Mouse (Mus musculus): ENCODE results near the gene Slc7a9. TPM values are rescaled to one million over a fixed set of nuclear protein-coding genes. Genes with fewer than 3 reads are reported as not detected.

Gene Slc7a9
- polyA plus RNA-seq, 1 experiment from 2014 or later, result 0.11 TPM

DNA sequence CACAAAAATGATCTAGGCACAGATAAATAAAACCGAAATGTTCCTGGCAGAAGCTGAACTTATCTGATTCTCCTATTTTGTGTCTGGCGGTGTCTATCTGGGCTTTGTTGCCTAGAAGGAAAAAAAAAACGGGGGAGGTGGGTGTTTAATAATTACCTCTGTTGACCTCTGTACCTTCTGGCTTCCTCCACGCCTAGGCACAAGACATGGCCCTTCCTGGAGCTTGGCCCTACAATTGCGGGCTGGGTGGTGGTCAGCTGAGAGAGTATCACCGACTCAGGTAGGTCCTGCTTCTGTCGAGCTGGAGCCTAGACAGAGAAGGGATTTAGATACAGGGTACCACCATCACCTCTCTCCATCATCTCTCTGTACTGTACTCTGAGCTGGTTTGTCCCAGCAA is 271 bp downstream of the Slc7a9 start:
- ATAC-seq, result no peak
- Histone ChIP-seq H3K9ac (replicated peaks; ENCODE audit: low read depth, low read length) (no peak overlapping the region), H3K9me3 (ENCODE audit: control insufficient read depth, low read length) (no peaks in the 10 kb centered on the region), H3K4me1 (replicated peaks; ENCODE audit: control insufficient read depth, insufficient read depth, low read length) (no peaks in the 10 kb centered on the region), H3K27me3 (replicated peaks; ENCODE audit: control insufficient read depth, insufficient read depth, low read length) (no peaks in the 10 kb centered on the region), H3K27ac (ENCODE audit: low read length) (no peak overlapping the region), H3K4me3 (replicated peaks; ENCODE audit: low read length) (no peak overlapping the region), H3K4me2 (ENCODE audit: low read length) (no peak overlapping the region), H3K36me3 (ENCODE audit: control insufficient read depth, insufficient read depth) (no peaks in the 10 kb centered on the region)
- 91% methylated on average over 7 of the region's 7 CpGs for WGBS

- Histone ChIP-seq H3K36me3 (ENCODE audit: control insufficient read depth, insufficient read depth) (no peaks in the 10 kb centered on the region), H3K4me2 (ENCODE audit: low read length) (no peak overlapping the region)
- 85% methylated on average over 4 of the region's 4 CpGs for WGBS
Observed at GRCm38 (mm10) chr7:35456091-35456814, 7.7 kb downstream of the Slc7a9 start.

GRCm38 (mm10) chr7:35460971-35461370 is 12.4 kb downstream of the Slc7a9 start:
- WGBS, result 84% methylated on average over 4 of the region's 4 CpGs
- Histone ChIP-seq H3K4me1 (replicated peaks; ENCODE audit: control insufficient read depth, insufficient read depth, low read length) (no peaks in the 10 kb centered on the region), H3K27me3 (replicated peaks; ENCODE audit: control insufficient read depth, insufficient read depth, low read length) (no peaks in the 10 kb centered on the region), H3K4me2 (ENCODE audit: low read length) (no peak overlapping the region), H3K4me3 (replicated peaks; ENCODE audit: low read length) (no peak overlapping the region), H3K27ac (ENCODE audit: low read length) (no peak overlapping the region), H3K9me3 (ENCODE audit: control insufficient read depth, low read length) (no peaks in the 10 kb centered on the region), H3K9ac (replicated peaks; ENCODE audit: low read depth, low read length) (no peak overlapping the region), H3K36me3 (ENCODE audit: control insufficient read depth, insufficient read depth) (no peaks in the 10 kb centered on the region)
- ATAC-seq, result no peak

More at GRCm38 (mm10) chr7:35456091-35456814, 7.7 kb downstream of the Slc7a9 start:
- Histone ChIP-seq H3K27ac (ENCODE audit: low read length) (no peak overlapping the region), H3K4me3 (replicated peaks; ENCODE audit: low read length) (no peak overlapping the region), H3K4me1 (replicated peaks; ENCODE audit: control insufficient read depth, insufficient read depth, low read length) (no peaks in the 10 kb centered on the region), H3K9me3 (ENCODE audit: control insufficient read depth, low read length) (no peaks in the 10 kb centered on the region), H3K9ac (replicated peaks; ENCODE audit: low read depth, low read length) (no peak overlapping the region), H3K27me3 (replicated peaks; ENCODE audit: control insufficient read depth, insufficient read depth, low read length) (no peaks in the 10 kb centered on the region)
- ATAC-seq, result no peak

DNA sequence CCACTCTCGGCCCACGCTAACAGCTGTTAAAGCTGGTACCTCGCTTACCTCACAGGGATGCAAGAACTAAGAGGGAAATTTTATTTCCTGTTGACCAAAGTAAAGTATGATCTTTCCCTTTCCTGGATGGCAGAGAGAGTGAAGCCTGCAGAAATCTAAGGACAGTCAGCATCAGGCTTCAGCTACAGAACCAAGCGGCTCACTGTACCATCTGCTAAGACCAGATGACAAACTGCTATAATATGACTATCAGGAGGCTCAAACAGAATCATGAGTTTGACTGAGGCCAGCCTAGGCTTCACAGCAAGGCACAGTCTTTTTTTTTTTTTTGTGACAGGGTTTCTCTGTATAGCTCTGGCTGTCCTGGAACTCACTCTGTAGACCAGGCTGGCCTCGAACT is 16.4 kb downstream of the Slc7a9 start:
- Histone ChIP-seq H3K9me3 (ENCODE audit: control insufficient read depth, low read length) (no peaks in the 10 kb centered on the region), H3K4me1 (replicated peaks; ENCODE audit: control insufficient read depth, insufficient read depth, low read length) (no peaks in the 10 kb centered on the region), H3K27me3 (replicated peaks; ENCODE audit: control insufficient read depth, insufficient read depth, low read length) (no peaks in the 10 kb centered on the region), H3K9ac (replicated peaks; ENCODE audit: low read depth, low read length) (no peak overlapping the region), H3K27ac (ENCODE audit: low read length) (no peak overlapping the region), H3K36me3 (ENCODE audit: control insufficient read depth, insufficient read depth) (no peaks in the 10 kb centered on the region), H3K4me2 (ENCODE audit: low read length) (no peak overlapping the region), H3K4me3 (replicated peaks; ENCODE audit: low read length) (no peak overlapping the region)
- 93% methylated on average over 5 of the region's 5 CpGs for WGBS
- ATAC-seq, result no peak

- Histone ChIP-seq H3K27ac (ENCODE audit: low read length) (no peak overlapping the region), H3K4me2 (ENCODE audit: low read length) (no peak overlapping the region), H3K36me3 (ENCODE audit: control insufficient read depth, insufficient read depth) (no peaks in the 10 kb centered on the region), H3K9ac (replicated peaks; ENCODE audit: low read depth, low read length) (no peak overlapping the region), H3K9me3 (ENCODE audit: control insufficient read depth, low read length) (no peaks in the 10 kb centered on the region), H3K4me3 (replicated peaks; ENCODE audit: low read length) (no peak overlapping the region), H3K4me1 (replicated peaks; ENCODE audit: control insufficient read depth, insufficient read depth, low read length) (no peaks in the 10 kb centered on the region), H3K27me3 (replicated peaks; ENCODE audit: control insufficient read depth, insufficient read depth, low read length) (no peaks in the 10 kb centered on the region)
- 67% methylated on average over 2 of the region's 2 CpGs for WGBS
- ATAC-seq, result no peak
Observed at GRCm38 (mm10) chr7:35467856-35468255, 19.3 kb downstream of the Slc7a9 start.

DNA sequence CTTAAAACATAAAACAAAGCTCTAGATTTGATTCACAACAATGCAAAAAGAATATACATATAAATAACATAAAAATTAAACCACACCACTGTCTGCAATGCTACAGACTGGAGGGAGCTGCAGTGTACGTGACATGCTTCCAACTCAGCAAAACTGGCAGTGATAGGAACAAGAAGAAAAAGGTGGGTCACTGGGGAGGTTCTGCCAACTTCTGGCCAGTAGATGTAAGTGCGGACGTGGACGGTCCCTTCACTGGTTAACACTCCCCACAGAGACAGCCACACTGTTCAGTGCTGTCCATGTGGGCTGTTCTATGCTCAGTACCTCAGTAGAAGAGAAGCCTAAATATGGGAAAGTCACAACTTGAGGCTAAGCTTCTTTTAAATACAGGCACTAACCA is 22.2 kb downstream of the Slc7a9 start:
- H3K4me1 ChIP-seq (replicated peaks; ENCODE audit: control insufficient read depth, insufficient read depth, low read length), result no peaks in the 10 kb centered on the region
- H3K27ac ChIP-seq (ENCODE audit: low read length), result no peak overlapping the region
- no peak overlapping the region for H3K9ac ChIP-seq (replicated peaks; ENCODE audit: low read depth, low read length)
- WGBS, result 48% methylated on average over 4 of the region's 4 CpGs
- ATAC-seq, result no peak
- no peak overlapping the region for H3K4me2 ChIP-seq (ENCODE audit: low read length)
- H3K36me3 ChIP-seq (ENCODE audit: control insufficient read depth, insufficient read depth), result no peaks in the 10 kb centered on the region
- H3K9me3 ChIP-seq (ENCODE audit: control insufficient read depth, low read length), result no peaks in the 10 kb centered on the region
- no peak overlapping the region for H3K4me3 ChIP-seq (replicated peaks; ENCODE audit: low read length)
- H3K27me3 ChIP-seq (replicated peaks; ENCODE audit: control insufficient read depth, insufficient read depth, low read length), result no peaks in the 10 kb centered on the region

GRCm38 (mm10) chr7:35476457-35476856 is 27.9 kb downstream of the Slc7a9 start:
- no peak for ATAC-seq
- no peak overlapping the region for H3K4me2 ChIP-seq (ENCODE audit: low read length)
- H3K9ac ChIP-seq (replicated peaks; ENCODE audit: low read depth, low read length), result no peak overlapping the region
- no peaks in the 10 kb centered on the region for H3K4me1 ChIP-seq (replicated peaks; ENCODE audit: control insufficient read depth, insufficient read depth, low read length)
- H3K9me3 ChIP-seq (ENCODE audit: control insufficient read depth, low read length), result no peaks in the 10 kb centered on the region
- no peak overlapping the region for H3K4me3 ChIP-seq (replicated peaks; ENCODE audit: low read length)
- no peak overlapping the region for H3K27ac ChIP-seq (ENCODE audit: low read length)
- no peaks in the 10 kb centered on the region for H3K27me3 ChIP-seq (replicated peaks; ENCODE audit: control insufficient read depth, insufficient read depth, low read length)
- H3K36me3 ChIP-seq (ENCODE audit: control insufficient read depth, insufficient read depth), result no peaks in the 10 kb centered on the region
- WGBS, result 86% methylated on average over 2 of the region's 2 CpGs

- Histone ChIP-seq H3K4me3 (replicated peaks; ENCODE audit: low read length) (no peak overlapping the region), H3K9me3 (ENCODE audit: control insufficient read depth, low read length) (no peaks in the 10 kb centered on the region), H3K4me2 (ENCODE audit: low read length) (no peak overlapping the region), H3K36me3 (ENCODE audit: control insufficient read depth, insufficient read depth) (no peaks in the 10 kb centered on the region), H3K27me3 (replicated peaks; ENCODE audit: control insufficient read depth, insufficient read depth, low read length) (no peaks in the 10 kb centered on the region), H3K9ac (replicated peaks; ENCODE audit: low read depth, low read length) (no peak overlapping the region), H3K27ac (ENCODE audit: low read length) (no peak overlapping the region), H3K4me1 (replicated peaks; ENCODE audit: control insufficient read depth, insufficient read depth, low read length) (no peaks in the 10 kb centered on the region)
- no peak for ATAC-seq
- WGBS, result 85% methylated on average over 2 of the region's 2 CpGs
Observed at GRCm38 (mm10) chr7:35485126-35485525, 36.5 kb downstream of the Slc7a9 start.

GRCm38 (mm10) chr7:35486553-35486952 is 38.0 kb downstream of the Slc7a9 start:
- Histone ChIP-seq H3K4me2 (ENCODE audit: low read length) (no peak overlapping the region), H3K27me3 (replicated peaks; ENCODE audit: control insufficient read depth, insufficient read depth, low read length) (no peaks in the 10 kb centered on the region), H3K36me3 (ENCODE audit: control insufficient read depth, insufficient read depth) (no peaks in the 10 kb centered on the region), H3K9ac (replicated peaks; ENCODE audit: low read depth, low read length) (no peak overlapping the region), H3K27ac (ENCODE audit: low read length) (no peak overlapping the region), H3K4me3 (replicated peaks; ENCODE audit: low read length) (no peak overlapping the region), H3K9me3 (ENCODE audit: control insufficient read depth, low read length) (no peaks in the 10 kb centered on the region), H3K4me1 (replicated peaks; ENCODE audit: control insufficient read depth, insufficient read depth, low read length) (no peaks in the 10 kb centered on the region)
- ATAC-seq, result no peak
- WGBS, result 82% methylated on average over 8 of the region's 8 CpGs

- Histone ChIP-seq H3K27ac (ENCODE audit: low read length) (no peak overlapping the region), H3K27me3 (replicated peaks; ENCODE audit: control insufficient read depth, insufficient read depth, low read length) (no peaks in the 10 kb centered on the region), H3K4me2 (ENCODE audit: low read length) (no peak overlapping the region), H3K4me1 (replicated peaks; ENCODE audit: control insufficient read depth, insufficient read depth, low read length) (no peaks in the 10 kb centered on the region), H3K9ac (replicated peaks; ENCODE audit: low read depth, low read length) (no peak overlapping the region), H3K36me3 (ENCODE audit: control insufficient read depth, insufficient read depth) (no peaks in the 10 kb centered on the region), H3K9me3 (ENCODE audit: control insufficient read depth, low read length) (no peaks in the 10 kb centered on the region), H3K4me3 (replicated peaks; ENCODE audit: low read length) (no peak overlapping the region)
- ATAC-seq, result no peak
- WGBS, result 94% methylated on average over 2 of the region's 2 CpGs
Observed at GRCm38 (mm10) chr7:35490186-35490585, 41.6 kb downstream of the Slc7a9 start.

Measured in forebrain, embryonic 16.5 days (tissue).